Mouse (Mus musculus): ENCODE data around the gene Rbfox2. TPM values are rescaled to one million over a fixed set of nuclear protein-coding genes. Genes with fewer than 3 reads are reported as not detected.

The Rbfox2 gene
- total and polyA plus RNA-seq, 2 experiments: 17.4 to 21.5 TPM

DNA sequence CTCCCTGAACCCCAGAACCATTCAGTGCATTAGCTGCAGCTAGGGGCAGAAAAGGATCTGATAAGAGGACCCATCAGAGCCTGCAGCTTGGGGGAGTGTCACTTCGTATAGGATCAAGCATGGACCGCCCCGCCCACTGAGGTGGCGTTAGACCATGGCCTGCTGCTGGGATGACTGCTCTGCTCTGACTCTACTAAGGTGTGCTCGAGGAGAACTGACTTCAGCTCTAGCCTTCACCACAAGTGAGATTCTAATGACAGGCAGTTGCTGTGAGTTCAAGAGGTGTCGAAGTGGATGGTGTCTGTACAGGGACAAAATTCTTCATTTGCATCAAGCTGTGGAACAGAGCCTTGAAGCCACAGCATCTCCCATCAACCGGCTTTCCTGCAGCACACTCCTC lies 46.1 kb upstream of the Rbfox2 start:
- Histone ChIP-seq H3K36me3 (ENCODE audit: control insufficient read depth, insufficient read depth, low read length) (no peaks in the 10 kb centered on the region), H3K27ac (replicated peaks; ENCODE audit: insufficient read depth, low read depth, low read length) (no peak overlapping the region), H3K4me1 (ENCODE audit: control insufficient read depth, insufficient read depth, low read length) (0 out of 2 replicates have a peak, but pooled peaks cover 3% of the 10 kb centered on the region), H3K27me3 (ENCODE audit: control insufficient read depth, insufficient read depth, low read length) (no peaks in the 10 kb centered on the region), H3K79me2 (ENCODE audit: control insufficient read depth, insufficient read depth, low read length) (no peaks in the 10 kb centered on the region), H3K4me3 (ENCODE audit: insufficient read depth, low read depth, low read length) (no peak overlapping the region), H3K9ac (ENCODE audit: low read depth, low read length) (no peak overlapping the region)
- no peak for DNase-seq (ENCODE audit: extremely low read depth, low read depth, low spot score)
- 92% methylated on average over 7 of the region's 7 CpGs for WGBS
- TF ChIP-seq POLR2A (IDR thresholded peaks at IDR 0.05; ENCODE audit: extremely low read depth, insufficient read depth, low read length): no peak
- TF ChIP-seq CTCF (IDR thresholded peaks at IDR 0.05; ENCODE audit: low read depth, low read length): no peak

DNA sequence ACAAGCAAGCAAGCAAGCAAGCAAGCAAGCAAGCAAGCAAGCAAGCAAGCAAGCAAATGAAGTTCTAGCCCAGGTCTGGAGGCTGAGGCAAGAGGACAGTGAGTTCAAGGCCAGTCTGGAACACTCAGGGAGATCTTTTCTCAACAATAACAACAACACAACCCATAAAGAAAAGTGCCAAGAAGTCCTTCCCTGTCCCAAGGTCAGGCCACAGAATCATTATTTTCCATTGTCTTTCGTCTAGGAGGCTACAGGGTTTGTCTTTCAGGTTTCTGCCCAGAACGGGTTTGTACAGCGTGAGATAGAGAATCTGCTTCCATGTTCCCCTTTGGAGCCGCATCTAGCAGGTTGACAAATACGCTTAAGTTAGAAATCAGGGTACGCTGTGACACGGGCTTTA lies 43.3 kb upstream of the Rbfox2 start:
- 0 out of 2 replicates have a peak, but pooled peaks cover 3% of the 10 kb centered on the region for H3K4me1 ChIP-seq (ENCODE audit: control insufficient read depth, insufficient read depth, low read length)
- H3K27ac ChIP-seq (replicated peaks; ENCODE audit: insufficient read depth, low read depth, low read length): no peak overlapping the region
- TF ChIP-seq POLR2A (IDR thresholded peaks at IDR 0.05; ENCODE audit: extremely low read depth, insufficient read depth, low read length) (no peak), CTCF (IDR thresholded peaks at IDR 0.05; ENCODE audit: low read depth, low read length) (no peak)
- no peak for DNase-seq (ENCODE audit: extremely low read depth, low read depth, low spot score)
- H3K9ac ChIP-seq (ENCODE audit: low read depth, low read length): no peak overlapping the region
- H3K27me3 ChIP-seq (ENCODE audit: control insufficient read depth, insufficient read depth, low read length): no peaks in the 10 kb centered on the region
- H3K4me3 ChIP-seq (ENCODE audit: insufficient read depth, low read depth, low read length): no peak overlapping the region
- H3K79me2 ChIP-seq (ENCODE audit: control insufficient read depth, insufficient read depth, low read length): no peaks in the 10 kb centered on the region
- WGBS: 86% methylated on average over 7 of the region's 7 CpGs
- no peaks in the 10 kb centered on the region for H3K36me3 ChIP-seq (ENCODE audit: control insufficient read depth, insufficient read depth, low read length)

DNA sequence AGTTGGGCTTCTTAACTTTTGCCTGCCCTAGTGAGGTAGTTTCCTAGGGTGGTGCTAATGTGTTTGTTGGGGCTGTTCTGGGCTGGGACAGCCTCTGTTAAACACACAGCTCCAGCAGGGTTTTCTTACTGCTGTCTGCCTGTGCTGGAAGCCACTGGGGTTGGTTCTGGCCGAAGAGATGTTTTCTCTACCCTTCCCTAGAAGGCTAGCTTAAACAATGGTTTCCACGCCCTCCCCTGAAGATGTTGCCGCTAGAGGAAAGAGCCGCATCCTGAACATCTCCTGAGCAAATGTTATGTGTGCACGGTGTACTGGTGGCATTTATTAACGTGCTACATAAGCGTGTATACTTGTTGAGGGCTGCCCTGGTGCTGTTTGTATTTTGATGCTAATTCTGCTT lies 41.3 kb upstream of the Rbfox2 start:
- 81% methylated on average over 7 of the region's 7 CpGs for WGBS
- no peak overlapping the region for H3K27ac ChIP-seq (replicated peaks; ENCODE audit: insufficient read depth, low read depth, low read length)

DNA sequence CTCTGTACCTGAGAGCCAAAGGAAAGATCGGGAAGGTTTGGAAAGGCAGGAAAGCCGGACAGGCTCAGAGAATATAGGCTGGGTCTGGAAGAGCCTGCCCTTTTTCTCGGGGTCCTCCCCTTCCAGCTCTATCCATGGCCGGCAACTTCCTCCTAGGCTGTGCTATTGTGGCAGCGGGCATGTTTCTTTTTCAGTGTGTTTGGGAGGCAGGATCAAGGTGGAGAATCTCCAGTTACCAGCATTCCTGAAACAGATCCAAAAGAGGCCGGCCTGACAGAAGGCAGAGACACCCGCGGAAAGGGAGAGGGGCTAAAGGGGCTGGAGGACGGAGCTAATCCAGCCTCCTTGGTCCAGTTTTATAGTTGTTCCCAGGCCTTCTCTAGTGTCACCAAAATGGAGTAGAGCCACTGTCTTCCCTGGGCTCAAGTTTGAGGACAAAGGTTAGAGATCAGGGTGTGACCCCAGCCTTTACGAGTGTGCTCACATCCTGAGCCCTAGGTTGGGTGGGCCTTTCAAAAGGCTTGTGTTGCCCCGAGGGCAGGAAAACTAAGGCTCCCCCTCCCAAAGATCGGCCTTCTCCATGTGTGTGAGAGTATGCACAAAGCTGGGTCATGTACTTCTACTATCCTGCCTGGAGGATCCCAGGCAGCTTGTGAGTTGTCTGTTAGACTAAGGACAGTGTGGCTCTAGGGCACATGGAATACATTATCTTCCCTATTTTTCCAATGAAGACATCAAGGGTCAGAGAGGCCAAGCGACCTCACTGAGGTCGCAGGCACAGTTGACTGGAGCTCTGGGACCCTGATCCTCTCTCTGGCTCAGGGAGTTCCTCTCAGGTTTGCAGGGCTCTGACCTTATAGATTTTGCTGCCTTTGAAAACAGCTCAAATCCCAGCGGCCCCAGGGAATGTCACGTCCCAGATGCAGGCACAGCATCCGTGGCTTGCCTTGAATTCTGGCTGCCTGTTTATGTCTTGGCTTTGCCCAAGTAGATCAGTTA lies 37.6 kb upstream of the Rbfox2 start:
- Histone ChIP-seq H3K36me3 (ENCODE audit: control insufficient read depth, insufficient read depth, low read length) (no peaks in the 10 kb centered on the region), H3K4me3 (ENCODE audit: insufficient read depth, low read depth, low read length) (no peak overlapping the region), H3K27me3 (ENCODE audit: control insufficient read depth, insufficient read depth, low read length) (no peaks in the 10 kb centered on the region), H3K9ac (ENCODE audit: low read depth, low read length) (no peak overlapping the region), H3K27ac (replicated peaks; ENCODE audit: insufficient read depth, low read depth, low read length) (peak overlapping the region; percentile 4), H3K79me2 (ENCODE audit: control insufficient read depth, insufficient read depth, low read length) (no peaks in the 10 kb centered on the region), H3K4me1 (ENCODE audit: control insufficient read depth, insufficient read depth, low read length) (peaks cover 3% of the 10 kb centered on the region; the same call in 1 of the 2 replicates)
- WGBS: 47% methylated on average over 17 of the region's 17 CpGs
- TF ChIP-seq CTCF (IDR thresholded peaks at IDR 0.05; ENCODE audit: low read depth, low read length) (no peak), POLR2A (IDR thresholded peaks at IDR 0.05; ENCODE audit: extremely low read depth, insufficient read depth, low read length) (no peak)
- DNase-seq (ENCODE audit: extremely low read depth, low read depth, low spot score): no peak

More for the DNA sequence above, 41.3 kb upstream of the Rbfox2 start:
- H3K27me3 ChIP-seq (ENCODE audit: control insufficient read depth, insufficient read depth, low read length): no peaks in the 10 kb centered on the region
- peaks cover 2% of the 10 kb centered on the region; the same call in 1 of the 2 replicates for H3K4me1 ChIP-seq (ENCODE audit: control insufficient read depth, insufficient read depth, low read length)
- H3K9ac ChIP-seq (ENCODE audit: low read depth, low read length): no peak overlapping the region
- no peaks in the 10 kb centered on the region for H3K36me3 ChIP-seq (ENCODE audit: control insufficient read depth, insufficient read depth, low read length)
- no peak overlapping the region for H3K4me3 ChIP-seq (ENCODE audit: insufficient read depth, low read depth, low read length)
- DNase-seq (ENCODE audit: extremely low read depth, low read depth, low spot score): no peak
- no peaks in the 10 kb centered on the region for H3K79me2 ChIP-seq (ENCODE audit: control insufficient read depth, insufficient read depth, low read length)
- no peak for TF ChIP-seq CTCF (IDR thresholded peaks at IDR 0.05; ENCODE audit: low read depth, low read length)
- TF ChIP-seq POLR2A (IDR thresholded peaks at IDR 0.05; ENCODE audit: extremely low read depth, insufficient read depth, low read length): no peak

DNA sequence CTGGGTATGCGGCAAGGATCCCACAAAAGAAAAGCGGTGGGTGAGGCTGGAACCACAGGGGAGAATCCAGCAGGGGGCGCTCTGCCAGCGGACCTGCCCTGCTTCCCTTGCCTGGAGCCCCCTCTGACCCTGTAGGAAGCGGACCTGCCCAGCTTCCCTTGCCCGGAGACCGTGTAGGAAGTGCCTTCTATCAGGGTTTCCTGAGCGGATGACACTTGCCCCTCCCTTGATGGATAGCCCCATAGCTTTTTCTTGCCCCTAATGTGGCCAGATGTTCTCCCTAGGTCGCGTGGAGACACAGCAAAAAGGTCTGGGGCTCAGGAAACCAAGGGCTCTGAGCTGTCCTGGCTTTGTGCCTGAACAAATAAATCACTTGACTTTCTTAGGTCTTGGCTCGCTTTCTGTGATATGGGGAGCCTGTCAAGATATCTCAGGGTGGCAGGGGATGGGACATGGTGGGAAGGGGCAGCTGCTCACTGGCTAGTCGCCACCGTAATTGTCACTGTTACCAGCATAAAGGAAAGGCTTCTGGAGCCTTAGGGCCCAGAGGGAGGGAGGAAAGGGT lies 36.8 kb upstream of the Rbfox2 start:
- Histone ChIP-seq H3K27ac (replicated peaks; ENCODE audit: insufficient read depth, low read depth, low read length) (peak overlapping the region; percentile 28), H3K79me2 (ENCODE audit: control insufficient read depth, insufficient read depth, low read length) (no peaks in the 10 kb centered on the region), H3K27me3 (ENCODE audit: control insufficient read depth, insufficient read depth, low read length) (no peaks in the 10 kb centered on the region), H3K36me3 (ENCODE audit: control insufficient read depth, insufficient read depth, low read length) (no peaks in the 10 kb centered on the region), H3K4me3 (ENCODE audit: insufficient read depth, low read depth, low read length) (no peak overlapping the region), H3K4me1 (ENCODE audit: control insufficient read depth, insufficient read depth, low read length) (peaks cover 9% of the 10 kb centered on the region), H3K9ac (ENCODE audit: low read depth, low read length) (peak overlapping the region; percentile 28; the same call in 1 of the 2 replicates)
- DNase-seq (ENCODE audit: extremely low read depth, low read depth, low spot score): peak; percentile 23
- TF ChIP-seq POLR2A (IDR thresholded peaks at IDR 0.05; ENCODE audit: extremely low read depth, insufficient read depth, low read length): no peak
- peak; percentile 87 for TF ChIP-seq CTCF (IDR thresholded peaks at IDR 0.05; ENCODE audit: low read depth, low read length)
- WGBS: 21% methylated on average over 13 of the region's 13 CpGs

Measured in liver, adult 2 months (tissue).